Mouse (Mus musculus): ENCODE results near the gene Plekho2. TPM values are rescaled to one million over a fixed set of nuclear protein-coding genes. Genes with fewer than 3 reads are reported as not detected.
A peak's percentile ranks its signal among the peaks of the same experiment; 100 is the strongest.

Gene Plekho2
- polyA plus RNA-seq, 1 experiment from 2014 or later: 13.0 TPM

GRCm38 (mm10) chr9:65603401-65604102 is 23.7 kb upstream of the Plekho2 start:
- WGBS: 48% methylated on average over 8 of the region's 8 CpGs
- Histone ChIP-seq H3K36me3 (no peaks in the 10 kb centered on the region), H3K4me1 (peaks cover 12% of the 10 kb centered on the region), H3K4me3 (no peak overlapping the region), H3K27ac (no peak overlapping the region), H3K9me3 (replicated peaks) (no peaks in the 10 kb centered on the region), H3K27me3 (ENCODE audit: low read depth, poor library complexity, severe bottlenecking) (peaks cover 14% of the 10 kb centered on the region)
- DNase-seq (ENCODE audit: low spot score): no peak

GRCm38 (mm10) chr9:65600951-65601350 is 21.1 kb upstream of the Plekho2 start:
- H3K36me3 ChIP-seq: peaks cover 1% of the 10 kb centered on the region
- no peak for DNase-seq (ENCODE audit: low spot score)
- WGBS: 72% methylated on average over 2 of the region's 2 CpGs

GRCm38 (mm10) chr9:65598765-65599249 is 19.0 kb upstream of the Plekho2 start:
- H3K4me1 ChIP-seq: no peaks in the 10 kb centered on the region
- H3K9me3 ChIP-seq (replicated peaks): no peaks in the 10 kb centered on the region
- WGBS: 57% methylated on average over 6 of the region's 11 CpGs
- DNase-seq (ENCODE audit: low spot score): peak; percentile 54
- H3K27me3 ChIP-seq (ENCODE audit: low read depth, poor library complexity, severe bottlenecking): no peaks in the 10 kb centered on the region
- no peak overlapping the region for H3K27ac ChIP-seq
- H3K36me3 ChIP-seq: peaks cover 23% of the 10 kb centered on the region
- peak overlapping the region; percentile 24; the same call in 1 of the 2 replicates for H3K4me3 ChIP-seq

More at GRCm38 (mm10) chr9:65600951-65601350, 21.1 kb upstream of the Plekho2 start:
- H3K27ac ChIP-seq: no peak overlapping the region
- no peaks in the 10 kb centered on the region for H3K9me3 ChIP-seq (replicated peaks)
- H3K4me3 ChIP-seq: no peak overlapping the region
- H3K4me1 ChIP-seq: peaks cover 4% of the 10 kb centered on the region
- H3K27me3 ChIP-seq (ENCODE audit: low read depth, poor library complexity, severe bottlenecking): no peaks in the 10 kb centered on the region

- H3K27ac ChIP-seq: no peak overlapping the region
- peaks cover 13% of the 10 kb centered on the region for H3K4me1 ChIP-seq
- H3K36me3 ChIP-seq: peaks cover 71% of the 10 kb centered on the region
- no peaks in the 10 kb centered on the region for H3K9me3 ChIP-seq (replicated peaks)
- no peak overlapping the region for H3K4me3 ChIP-seq
- WGBS: 86% methylated on average over 9 of the region's 9 CpGs
- no peak for DNase-seq (ENCODE audit: low spot score)
- H3K27me3 ChIP-seq (ENCODE audit: low read depth, poor library complexity, severe bottlenecking): no peaks in the 10 kb centered on the region
Observed at GRCm38 (mm10) chr9:65593596-65593995, 13.8 kb upstream of the Plekho2 start.

GRCm38 (mm10) chr9:65592721-65593120 is 12.9 kb upstream of the Plekho2 start:
- peaks cover 22% of the 10 kb centered on the region for H3K4me1 ChIP-seq
- no peaks in the 10 kb centered on the region for H3K9me3 ChIP-seq (replicated peaks)
- DNase-seq (ENCODE audit: low spot score): no peak
- no peak overlapping the region for H3K27ac ChIP-seq
- peaks cover 71% of the 10 kb centered on the region for H3K36me3 ChIP-seq
- 85% methylated on average over 3 of the region's 3 CpGs for WGBS
- H3K27me3 ChIP-seq (ENCODE audit: low read depth, poor library complexity, severe bottlenecking): no peaks in the 10 kb centered on the region
- H3K4me3 ChIP-seq: no peak overlapping the region

- WGBS: 93% methylated on average over 3 of the region's 3 CpGs
- Histone ChIP-seq H3K27me3 (ENCODE audit: low read depth, poor library complexity, severe bottlenecking) (no peaks in the 10 kb centered on the region), H3K36me3 (peaks cover 51% of the 10 kb centered on the region), H3K9me3 (replicated peaks) (no peaks in the 10 kb centered on the region), H3K4me3 (peak overlapping the region; percentile 80), H3K27ac (no peak overlapping the region), H3K4me1 (peaks cover 31% of the 10 kb centered on the region)
- DNase-seq (ENCODE audit: low spot score): no peak
Observed at GRCm38 (mm10) chr9:65589091-65589490, 9.3 kb upstream of the Plekho2 start.

- DNase-seq (ENCODE audit: low spot score): peak; percentile 71
- Histone ChIP-seq H3K36me3 (peaks cover 38% of the 10 kb centered on the region), H3K27me3 (ENCODE audit: low read depth, poor library complexity, severe bottlenecking) (no peaks in the 10 kb centered on the region), H3K27ac (peak overlapping the region; percentile 91), H3K9me3 (replicated peaks) (no peaks in the 10 kb centered on the region), H3K4me3 (peak overlapping the region; percentile 80), H3K4me1 (peaks cover 34% of the 10 kb centered on the region)
- under 1% methylated on average over 64 of the region's 64 CpGs for WGBS
Observed at GRCm38 (mm10) chr9:65587573-65588358, 7.9 kb upstream of the Plekho2 start.

GRCm38 (mm10) chr9:65587270-65587572 is 7.4 kb upstream of the Plekho2 start:
- DNase-seq (ENCODE audit: low spot score): no peak
- Histone ChIP-seq H3K9me3 (replicated peaks) (no peaks in the 10 kb centered on the region), H3K27ac (peak overlapping the region; percentile 91), H3K4me3 (peak overlapping the region; percentile 80), H3K27me3 (ENCODE audit: low read depth, poor library complexity, severe bottlenecking) (no peaks in the 10 kb centered on the region), H3K36me3 (peaks cover 32% of the 10 kb centered on the region), H3K4me1 (peaks cover 34% of the 10 kb centered on the region)
- under 1% methylated on average over 6 of the region's 6 CpGs for WGBS

GRCm38 (mm10) chr9:65586406-65587269 is 6.8 kb upstream of the Plekho2 start, which contains the start of gene Pif1:
Gene Pif1, plus strand, starts transcription at chr9:65587160.
- Histone ChIP-seq H3K27me3 (ENCODE audit: low read depth, poor library complexity, severe bottlenecking) (no peaks in the 10 kb centered on the region), H3K9me3 (replicated peaks) (no peaks in the 10 kb centered on the region), H3K27ac (peak within 1 kb of the TSS; percentile 91), H3K4me3 (peak within 1 kb of the TSS; percentile 80), H3K4me1 (peaks cover 34% of the 10 kb centered on the region), H3K36me3 (peaks cover 27% of the 10 kb centered on the region)
- WGBS: 10% methylated on average over 28 of the region's 28 CpGs
- DNase-seq (ENCODE audit: low spot score): peak; percentile 90

- no peak for DNase-seq (ENCODE audit: low spot score)
- 31% methylated on average over 8 of the region's 8 CpGs for WGBS
- H3K36me3 ChIP-seq: no peaks in the 10 kb centered on the region
- H3K4me3 ChIP-seq: no peak overlapping the region
- H3K27ac ChIP-seq: 0 out of 2 replicates have a peak overlapping the region, but pooled peaks have one; percentile 23
- peaks cover 41% of the 10 kb centered on the region for H3K4me1 ChIP-seq
- no peaks in the 10 kb centered on the region for H3K27me3 ChIP-seq (ENCODE audit: low read depth, poor library complexity, severe bottlenecking)
- H3K9me3 ChIP-seq (replicated peaks): no peaks in the 10 kb centered on the region
Observed at GRCm38 (mm10) chr9:65583045-65583444, 3.2 kb upstream of the Plekho2 start.

- peak overlapping the region; percentile 70 for H3K27ac ChIP-seq
- H3K27me3 ChIP-seq (ENCODE audit: low read depth, poor library complexity, severe bottlenecking): no peaks in the 10 kb centered on the region
- 9% methylated on average over 21 of the region's 29 CpGs for WGBS
- peak overlapping the region; percentile 66 for H3K4me3 ChIP-seq
- H3K4me1 ChIP-seq: peaks cover 47% of the 10 kb centered on the region
- H3K36me3 ChIP-seq: no peaks in the 10 kb centered on the region
- H3K9me3 ChIP-seq (replicated peaks): no peaks in the 10 kb centered on the region
- peak; percentile 81 for DNase-seq (ENCODE audit: low spot score)
Observed at GRCm38 (mm10) chr9:65580401-65581256, 789 bp upstream of the Plekho2 start.

- Histone ChIP-seq H3K9me3 (replicated peaks) (no peaks in the 10 kb centered on the region), H3K27ac (peak overlapping the region; percentile 56), H3K4me1 (peaks cover 47% of the 10 kb centered on the region), H3K36me3 (no peaks in the 10 kb centered on the region), H3K4me3 (peak overlapping the region; percentile 66), H3K27me3 (ENCODE audit: low read depth, poor library complexity, severe bottlenecking) (no peaks in the 10 kb centered on the region)
- 52% methylated on average over 9 of the region's 9 CpGs for WGBS
- DNase-seq (ENCODE audit: low spot score): no peak
Observed at GRCm38 (mm10) chr9:65578801-65579249, 1.0 kb downstream of the Plekho2 start.

Data from limb, embryonic 10.5 days (tissue).